Mouse (Mus musculus): ENCODE measurements at regions not wholly inside any gene's neighbourhood (a gene's known extent, or its start where the extent isn't known, plus 50 kb on each side); places are given as distances from the start of the nearest gene placed in this dataset.
A peak's percentile ranks its signal among the peaks of the same experiment; 100 is the strongest.

DNA sequence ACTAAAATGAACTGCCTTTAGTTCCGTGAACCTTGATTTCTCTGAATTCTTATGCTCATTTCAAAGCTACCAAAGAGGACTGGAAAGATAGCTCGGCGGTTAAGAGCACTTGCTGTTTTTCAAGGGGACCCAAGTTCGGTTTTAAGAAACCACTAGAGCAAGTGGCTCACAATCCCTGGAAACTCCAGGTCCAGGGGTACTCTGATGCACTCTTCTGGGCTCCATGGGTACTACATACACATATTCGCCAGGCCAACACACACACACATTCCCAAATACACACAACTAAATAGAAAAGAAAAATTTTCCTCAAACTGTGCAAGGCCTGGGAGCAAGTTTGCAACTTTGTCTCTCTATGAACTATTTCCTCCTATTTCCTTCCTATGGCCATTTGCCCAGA, 498.9 kb upstream of the Castor2 start:
- no peak for ATAC-seq (replicated peaks; ENCODE audit: low read depth, poor library complexity, severe bottlenecking)

GRCm38 (mm10) chr5:133598105-133598504, 501.4 kb upstream of the Castor2 start:
- no peak for ATAC-seq (replicated peaks; ENCODE audit: low read depth, poor library complexity, severe bottlenecking)

DNA sequence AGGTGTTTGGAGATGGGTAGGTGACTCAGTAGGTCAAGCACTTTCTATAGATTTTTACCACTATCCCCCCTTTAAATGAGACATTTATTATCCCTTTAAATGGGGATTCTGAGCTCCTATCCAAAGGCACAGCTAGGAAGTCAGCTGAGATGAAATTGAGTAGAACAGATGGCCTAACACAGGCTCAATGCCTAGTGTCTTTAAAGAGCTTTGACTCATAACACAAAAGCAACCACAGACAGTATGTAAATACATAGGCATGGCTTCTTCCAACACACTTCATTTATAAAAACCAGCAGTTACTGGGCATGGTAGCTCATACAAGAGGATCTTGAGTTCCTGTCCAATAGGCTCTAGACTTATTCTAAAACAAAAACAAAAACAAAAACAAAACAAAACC, 513.0 kb upstream of the Castor2 start:
- no peak for ATAC-seq (replicated peaks; ENCODE audit: low read depth, poor library complexity, severe bottlenecking)

DNA sequence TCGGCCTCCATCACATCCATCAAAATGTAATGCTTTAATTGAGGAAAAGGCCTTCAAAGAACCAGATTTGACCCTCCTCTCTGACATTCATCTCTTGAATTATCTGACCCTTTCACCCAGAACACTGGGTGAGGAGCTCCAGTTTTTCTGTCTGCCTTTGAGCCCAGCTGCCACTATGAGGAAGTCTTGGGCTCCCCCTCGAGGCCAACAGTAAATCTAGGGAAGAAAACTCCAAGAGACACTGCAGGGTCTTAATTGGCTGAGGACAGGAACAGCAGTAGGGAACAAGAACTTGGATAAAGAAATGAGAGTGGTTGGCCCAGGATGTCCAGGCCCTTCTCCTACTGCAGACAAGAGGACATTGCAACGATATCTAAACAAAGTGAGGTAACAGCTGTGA, 514.3 kb upstream of the Castor2 start:
- 0 out of 2 replicates have a peak, but pooled peaks have one; percentile 32 for ATAC-seq (replicated peaks; ENCODE audit: low read depth, poor library complexity, severe bottlenecking)

GRCm38 (mm10) chr5:133576595-133576994, 522.9 kb upstream of the Castor2 start:
- no peak for ATAC-seq (replicated peaks; ENCODE audit: low read depth, poor library complexity, severe bottlenecking)

DNA sequence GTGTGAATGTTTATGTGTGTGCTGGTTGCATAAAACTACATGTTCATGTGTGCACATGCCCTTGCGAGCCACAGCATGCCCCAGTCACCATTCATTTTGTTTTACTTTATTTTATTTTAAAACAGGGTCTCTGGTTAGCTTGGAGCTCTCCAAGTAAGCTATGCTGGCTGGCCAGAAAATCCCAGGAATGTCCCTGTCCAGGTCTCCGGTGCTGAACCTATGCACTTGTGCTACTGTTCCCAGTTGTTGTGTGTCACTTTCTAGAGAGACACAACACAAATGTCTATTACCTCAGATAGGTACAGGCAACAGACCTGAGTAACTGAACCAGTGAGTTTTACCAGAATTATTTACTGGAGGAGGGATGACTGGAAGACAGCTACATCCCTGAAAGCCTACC, 530.4 kb upstream of the Castor2 start:
- no peak for ATAC-seq (replicated peaks; ENCODE audit: low read depth, poor library complexity, severe bottlenecking)

GRCm38 (mm10) chr5:133566506-133566905, 533.0 kb upstream of the Castor2 start:
- no peak for ATAC-seq (replicated peaks; ENCODE audit: low read depth, poor library complexity, severe bottlenecking)

DNA sequence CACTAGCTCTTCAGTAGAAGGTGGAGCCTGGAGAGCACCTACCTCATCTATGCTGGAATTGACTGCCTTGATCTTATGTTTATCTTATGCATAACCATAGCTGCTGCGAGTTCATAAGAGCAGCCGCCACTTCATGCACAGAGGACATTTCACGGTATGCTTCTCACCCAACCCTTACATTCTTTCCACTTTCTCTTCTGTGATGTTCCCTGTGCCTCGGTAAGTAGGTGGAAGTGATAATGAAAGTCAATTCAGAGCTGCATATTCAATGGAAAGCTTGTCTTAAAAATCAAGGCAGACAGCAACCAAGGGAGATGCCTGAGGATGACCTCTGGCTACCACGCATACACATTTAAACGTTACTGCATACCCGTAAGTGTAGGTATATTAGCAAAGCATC, 548.9 kb upstream of the Castor2 start:
- ATAC-seq (replicated peaks; ENCODE audit: low read depth, poor library complexity, severe bottlenecking): no peak

DNA sequence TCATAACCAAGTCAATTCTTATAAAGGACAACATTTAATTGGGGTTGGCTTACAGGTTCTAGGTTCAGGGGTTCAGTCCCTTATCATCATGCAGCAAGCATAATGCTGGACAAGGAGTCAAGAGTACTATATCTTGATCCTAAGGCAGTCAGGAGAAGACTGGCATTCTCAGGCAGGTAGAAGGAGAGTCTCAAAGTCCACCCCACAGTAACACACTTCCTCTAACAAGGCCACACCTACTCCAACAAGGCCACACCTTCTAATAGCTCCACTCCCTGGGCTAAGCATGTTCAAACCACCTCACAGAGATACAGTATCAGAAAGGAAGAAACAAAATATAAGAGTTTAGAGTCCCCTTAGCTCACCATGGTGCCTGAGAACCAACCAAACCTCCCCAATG, 557.3 kb upstream of the Castor2 start:
- no peak for ATAC-seq (replicated peaks; ENCODE audit: low read depth, poor library complexity, severe bottlenecking)

GRCm38 (mm10) chr5:133532678-133533077, 566.8 kb upstream of the Castor2 start:
- ATAC-seq (replicated peaks; ENCODE audit: low read depth, poor library complexity, severe bottlenecking): no peak

DNA sequence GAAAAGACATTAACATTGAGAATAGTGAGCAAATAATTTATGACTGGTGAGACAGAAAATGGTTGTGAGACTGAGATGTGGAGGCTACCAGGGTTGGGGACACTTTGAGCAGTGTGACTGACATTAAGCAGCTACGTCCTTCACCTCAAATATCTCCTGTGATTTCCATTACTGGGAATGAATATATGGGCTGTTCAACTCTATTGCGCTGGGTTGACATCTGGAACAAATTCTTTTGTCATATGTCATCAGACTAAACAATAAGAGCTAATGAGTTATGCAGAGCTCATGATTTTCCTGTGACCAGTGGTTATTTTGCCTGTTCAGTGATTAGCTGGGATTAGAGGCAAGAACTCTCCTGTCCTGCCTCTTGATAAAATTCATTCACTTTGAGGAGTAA, 593.9 kb upstream of the Castor2 start:
- no peak for ATAC-seq (replicated peaks; ENCODE audit: low read depth, poor library complexity, severe bottlenecking)

DNA sequence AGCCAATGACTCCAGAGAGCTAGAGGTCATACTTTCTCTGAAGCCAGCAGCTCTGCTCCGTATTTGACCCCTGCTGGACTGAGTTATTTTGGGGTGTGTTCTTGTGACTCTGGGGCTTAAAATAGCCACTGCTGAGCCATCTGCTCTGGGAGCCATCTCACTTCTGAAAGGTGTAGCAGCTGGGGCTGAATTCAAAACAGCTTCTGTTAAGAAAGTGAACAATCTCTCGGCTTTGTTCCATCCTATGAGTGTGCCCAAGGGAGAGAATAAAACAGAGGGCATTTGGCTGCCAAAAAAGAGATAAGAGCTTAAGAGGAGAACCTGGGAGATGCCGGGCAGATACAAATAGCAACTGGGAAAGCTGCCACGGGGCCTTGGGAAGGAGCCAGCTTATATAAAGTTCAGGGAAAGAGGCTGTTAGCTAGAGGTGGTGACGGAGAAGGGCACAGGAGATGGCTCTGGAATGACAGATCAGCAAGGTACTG, 611.7 kb upstream of the Castor2 start:
- ATAC-seq (replicated peaks; ENCODE audit: low read depth, poor library complexity, severe bottlenecking): no peak

DNA sequence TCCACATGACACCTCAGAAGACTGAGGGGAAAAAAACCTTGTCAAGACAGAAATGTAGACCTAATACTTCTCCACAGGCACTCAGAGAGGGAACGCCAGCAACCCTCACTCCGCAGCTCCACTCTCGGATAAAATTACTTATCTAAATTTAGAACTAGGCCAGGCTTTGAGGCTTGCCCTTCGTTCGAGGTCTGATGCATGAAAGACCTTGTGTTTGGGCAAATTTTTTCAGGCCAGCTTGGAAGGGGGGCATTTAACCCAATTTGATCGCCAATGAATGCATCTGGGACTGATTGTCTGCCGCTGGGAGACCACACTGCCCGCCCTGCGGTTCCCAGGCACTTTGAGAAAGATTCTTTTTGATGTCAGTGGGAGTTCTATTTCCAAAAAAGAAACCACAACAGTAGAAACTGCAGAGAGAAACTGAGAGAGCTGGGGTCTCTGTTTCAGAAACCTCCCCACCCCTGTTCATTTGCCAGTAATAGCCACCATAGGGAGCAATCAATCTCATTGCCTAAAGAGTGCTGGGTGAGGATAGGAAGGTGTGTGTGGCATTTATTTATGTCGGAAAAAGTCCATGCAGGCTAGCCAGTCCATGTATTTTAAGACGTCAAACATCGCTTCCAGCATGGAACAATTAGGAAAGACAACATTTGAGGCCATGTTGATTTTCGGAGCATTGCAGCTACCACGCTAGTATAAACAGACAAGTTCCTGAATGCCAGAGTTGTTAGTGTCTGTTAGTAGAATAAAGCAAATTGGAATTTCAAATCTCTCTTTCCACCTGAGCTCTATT, 617.0 kb upstream of the Castor2 start:
- ATAC-seq (replicated peaks; ENCODE audit: low read depth, poor library complexity, severe bottlenecking): no peak

GRCm38 (mm10) chr5:133479205-133479604, 620.3 kb upstream of the Castor2 start:
- no peak for ATAC-seq (replicated peaks; ENCODE audit: low read depth, poor library complexity, severe bottlenecking)

- no peak for ATAC-seq (replicated peaks; ENCODE audit: low read depth, poor library complexity, severe bottlenecking)
Measured at GRCm38 (mm10) chr5:133453349-133454049, 646.0 kb upstream of the Castor2 start.

- no peak for ATAC-seq (replicated peaks; ENCODE audit: low read depth, poor library complexity, severe bottlenecking)
Measured at GRCm38 (mm10) chr5:133449926-133450325, 649.6 kb upstream of the Castor2 start.

DNA sequence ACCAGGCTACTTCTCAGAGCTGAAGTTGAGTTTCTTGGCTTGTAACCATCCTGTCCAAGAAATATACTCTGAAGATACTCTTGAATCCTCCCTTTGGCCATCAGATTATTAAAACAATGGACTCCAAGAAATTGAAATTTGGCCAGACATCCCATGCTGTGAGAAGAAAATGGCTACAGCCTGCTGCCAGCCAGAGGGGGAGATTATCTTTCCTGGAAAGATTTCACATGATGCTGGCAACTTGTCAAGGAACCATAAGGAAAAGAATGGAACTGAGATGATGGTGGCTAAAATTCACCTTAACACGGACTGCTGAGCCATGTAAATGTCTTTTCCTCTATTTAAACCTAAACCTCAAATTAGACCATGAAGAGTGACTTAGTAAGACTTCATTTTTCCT, 698.7 kb upstream of the Castor2 start:
- ATAC-seq (replicated peaks; ENCODE audit: low read depth, poor library complexity, severe bottlenecking): no peak

DNA sequence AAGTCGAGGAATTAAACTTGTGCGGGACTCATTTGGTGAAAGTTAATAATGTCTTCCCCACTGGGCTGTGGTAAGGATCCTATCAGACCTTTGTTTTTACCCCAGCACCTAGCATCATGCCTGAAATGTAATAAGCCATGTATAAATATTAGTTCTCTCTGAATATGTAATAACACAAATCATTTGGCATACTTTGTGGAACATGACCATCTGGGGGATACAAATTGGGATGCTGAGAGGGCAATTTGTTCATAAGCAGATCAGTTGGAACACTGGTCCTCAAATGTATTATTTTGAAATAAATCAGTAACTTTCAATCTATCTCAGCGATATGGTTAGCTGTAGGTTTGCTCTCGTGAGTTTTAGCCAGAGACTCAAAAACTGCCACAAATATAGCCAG, 709.6 kb upstream of the Castor2 start:
- no peak for ATAC-seq (replicated peaks; ENCODE audit: low read depth, poor library complexity, severe bottlenecking)

GRCm38 (mm10) chr5:133389023-133389840, 710.3 kb upstream of the Castor2 start:
- ATAC-seq (replicated peaks; ENCODE audit: low read depth, poor library complexity, severe bottlenecking): no peak
